Mouse (Mus musculus): ENCODE data around the gene Mia. TPM values are rescaled to one million over a fixed set of nuclear protein-coding genes. Genes with fewer than 3 reads are reported as not detected.
A peak's percentile ranks its signal among the peaks of the same experiment; 100 is the strongest.

Mia gene
- under 1 TPM; 0.57 to 0.69 TPM for total RNA-seq (2021)
- long read RNA-seq, experiment 1, partial matches to known transcripts, result 0 of 3 reads
- long read RNA-seq, experiment 1, other reads (novel, unspliced or antisense), result 3 of 3 reads
- long read RNA-seq, experiment 2, partial matches to known transcripts, result 1 of 2 reads
- long read RNA-seq, experiment 2, other reads (novel, unspliced or antisense), result 1 of 2 reads

GRCm38 (mm10) chr7:27180837-27181695, at the start of gene Mia, which contains the start of gene Gm21983:
TSS of gene Mia (minus strand) at chr7:27181157.
TSS of gene Gm21983 (minus strand) at chr7:27181086.
- no peak for DNase-seq
- intact Hi-C loops (cut with DNase I), result no loop called here

GRCm38 (mm10) chr7:27228865-27229264, 47.9 kb upstream of the Mia start:
- no peak for DNase-seq
- intact Hi-C loops (cut with DNase I), result loop anchor here (5.0 kb wide), 1 partner anchor 67 kb away; no protein-coding TSS in a partner anchor

GRCm38 (mm10) chr7:27228281-27228821, 47.4 kb upstream of the Mia start, which contains the start of gene Itpkc:
TSS of gene Itpkc (minus strand) at chr7:27228661.
- intact Hi-C loops (cut with DNase I), result loop anchor here (5.0 kb wide), 1 partner anchor 66 kb away; no protein-coding TSS in a partner anchor
- DNase-seq, result peak; percentile 86 to 87

- no peak for DNase-seq
- intact Hi-C loops (cut with DNase I), result loop anchor here (2.0 to 5.0 kb wide), 2 partner anchors 29 to 65 kb away; no protein-coding TSS in a partner anchor
Measured at GRCm38 (mm10) chr7:27227676-27228075, 46.7 kb upstream of the Mia start.

- intact Hi-C loops (cut with DNase I), result loop anchor here (2.0 to 5.0 kb wide), 2 partner anchors 28 to 65 kb away; no protein-coding TSS in a partner anchor
- DNase-seq, result no peak
Measured at GRCm38 (mm10) chr7:27227276-27227675, 46.3 kb upstream of the Mia start.

- peak in 1 of 2 experiments; percentile 19 for DNase-seq
- intact Hi-C loops (cut with DNase I), result loop anchor here (5.0 kb wide), 1 partner anchor 63 kb away; no protein-coding TSS in a partner anchor
Measured at GRCm38 (mm10) chr7:27224877-27225575, 44.1 kb upstream of the Mia start.

- intact Hi-C loops (cut with DNase I), result no loop called here
- no peak for DNase-seq
Measured at GRCm38 (mm10) chr7:27222538-27222937, 41.6 kb upstream of the Mia start.

- intact Hi-C loops (cut with DNase I), result no loop called here
- DNase-seq, result no peak
Measured at GRCm38 (mm10) chr7:27221939-27222338, 41.0 kb upstream of the Mia start.

- no peak for DNase-seq
- intact Hi-C loops (cut with DNase I), result no loop called here
Measured at GRCm38 (mm10) chr7:27219937-27220336, 39.0 kb upstream of the Mia start.

- DNase-seq, result no peak
- intact Hi-C loops (cut with DNase I), result no loop called here
Measured at GRCm38 (mm10) chr7:27218586-27218985, 37.6 kb upstream of the Mia start.

GRCm38 (mm10) chr7:27212626-27213025, 31.7 kb upstream of the Mia start:
- no peak for DNase-seq
- intact Hi-C loops (cut with DNase I), result no loop called here

GRCm38 (mm10) chr7:27203730-27204449, 22.9 kb upstream of the Mia start:
- DNase-seq, result no peak
- intact Hi-C loops (cut with DNase I), result no loop called here

- DNase-seq, result no peak
- intact Hi-C loops (cut with DNase I), result loop anchor here (2.0 kb wide), 1 partner anchor 28 kb away; no protein-coding TSS in a partner anchor
Measured at GRCm38 (mm10) chr7:27198779-27199178, 17.8 kb upstream of the Mia start.

- DNase-seq, result no peak
- intact Hi-C loops (cut with DNase I), result loop anchor here (2.0 kb wide), 1 partner anchor 28 kb away; no protein-coding TSS in a partner anchor
Measured at GRCm38 (mm10) chr7:27198355-27198754, 17.4 kb upstream of the Mia start.

- intact Hi-C loops (cut with DNase I), result loop anchor here (2.0 kb wide), 1 partner anchor 29 kb away; no protein-coding TSS in a partner anchor
- DNase-seq, result no peak
Measured at GRCm38 (mm10) chr7:27197634-27198033, 16.7 kb upstream of the Mia start.

GRCm38 (mm10) chr7:27197136-27197535, 16.2 kb upstream of the Mia start:
- intact Hi-C loops (cut with DNase I), result no loop called here
- no peak for DNase-seq

- intact Hi-C loops (cut with DNase I), result no loop called here
Measured at GRCm38 (mm10) chr7:27195681-27196611, 15.0 kb upstream of the Mia start, which contains the start of the genes BC024978 and Snrpa. TSS of gene BC024978 (plus strand) at chr7:27195781. TSS of gene Snrpa (minus strand) at chr7:27196271.

GRCm38 (mm10) chr7:27193731-27194130, 12.8 kb upstream of the Mia start:
- DNase-seq, result no peak
- intact Hi-C loops (cut with DNase I), result no loop called here

More at GRCm38 (mm10) chr7:27195681-27196611, 15.0 kb upstream of the Mia start, which contains the start of the genes BC024978 and Snrpa:
- DNase-seq, result peak; percentile 88 to 94

All from gastrocnemius, postnatal 36 days (tissue).